Mouse (Mus musculus): ENCODE results near the gene B4galnt4.

DNA sequence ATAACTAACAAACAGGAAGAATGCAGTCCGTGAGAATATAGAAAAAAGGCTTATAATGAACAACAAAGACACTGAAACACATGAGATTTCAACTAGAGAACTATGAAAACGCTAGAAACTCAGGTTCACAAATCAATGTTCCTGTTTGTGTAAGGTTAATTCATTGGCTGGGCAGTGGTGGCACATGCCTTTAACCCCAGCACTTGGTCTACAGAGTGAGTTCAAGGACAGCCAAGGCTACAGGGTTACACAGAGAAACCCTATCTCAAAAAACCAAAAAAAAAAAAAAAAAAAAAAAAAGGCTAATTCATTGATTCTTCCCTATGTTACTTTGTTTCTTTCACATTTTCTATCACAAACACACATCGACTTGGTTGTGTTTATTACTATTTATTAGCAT is 59.7 kb downstream of the B4galnt4 start:
- TF ChIP-seq POLR2A (IDR thresholded peaks at IDR 0.05; ENCODE audit: insufficient read depth, low read depth, low read length) = no peak
- TF ChIP-seq CTCF (IDR thresholded peaks at IDR 0.05; ENCODE audit: insufficient read depth, low read depth, low read length) = no peak
